23 mouse cellular contexts compared by ENCODE assay signal in genomic region chr15:80306146-80306545, GRCm38 (mm10). TPM values are rescaled to one million over a fixed set of nuclear protein-coding genes. Genes with fewer than 3 reads are reported as not detected.
DNase-seq lines count a peak whose midpoint lies in the region; ATAC-seq and TF ChIP-seq lines count a peak whose summit lies in the region.
"Had no signal": no experiment of that assay in that cellular context is flagged by ENCODE, and none has a peak within 500 bp of the region (broad histone marks: within the 10 kb centered on the region; RNA-seq: fewer than 3 reads in every experiment).

No protein-coding gene starts in this region.

- ATAC-seq in cerebellum, adult (ENCODE audit: insufficient number of reproducible peaks, low FRiP score, low TSS enrichment), result no peak
- ATAC-seq in intestine, embryonic 16.5 days, result 0 out of 2 replicates have a peak, but pooled peaks have one; percentile 50
- ATAC-seq in intestine, embryonic 15.5 days, result no peak
- ATAC-seq in lung, embryonic 14.5 days (ENCODE audit: insufficient read depth), result no peak
- no peak for ATAC-seq in lung, postnatal 0 days
- ATAC-seq in stomach, embryonic 15.5 days (ENCODE audit: insufficient read depth, low FRiP score, low read depth), result peak; percentile 47; the same call in 1 of the 2 replicates
- ATAC-seq in megakaryocyte, adult 5-6 weeks (ENCODE audit: poor library complexity, severe bottlenecking), result no peak
- ATAC-seq: forebrain, embryonic 15.5 days; hindbrain, postnatal 0 days had no signal

- no peaks in the 10 kb centered on the region for H3K4me1 ChIP-seq in intestine, embryonic 16.5 days (ENCODE audit: control insufficient read depth, insufficient read depth, low read length)
- H3K4me1 ChIP-seq in intestine, embryonic 15.5 days (replicated peaks), result no peaks in the 10 kb centered on the region
- no peaks in the 10 kb centered on the region for H3K4me1 ChIP-seq in lung, embryonic 14.5 days (ENCODE audit: insufficient read depth)
- no peaks in the 10 kb centered on the region for H3K4me1 ChIP-seq in lung, postnatal 0 days (ENCODE audit: insufficient read depth, low read depth, low read length)
- no peaks in the 10 kb centered on the region for H3K4me1 ChIP-seq in stomach, embryonic 15.5 days
- H3K4me1 ChIP-seq: embryonic facial prominence, embryonic 15.5 days; forebrain, embryonic 15.5 days had no signal

- TF ChIP-seq EP300 in lung, postnatal 0 days (IDR thresholded peaks at IDR 0.05), result no peak

- no peaks in the 10 kb centered on the region for H3K36me3 ChIP-seq in intestine, embryonic 16.5 days (ENCODE audit: control insufficient read depth, insufficient read depth, low read length)
- no peaks in the 10 kb centered on the region for H3K36me3 ChIP-seq in intestine, embryonic 15.5 days
- H3K36me3 ChIP-seq in lung, embryonic 14.5 days (ENCODE audit: insufficient read depth), result no peaks in the 10 kb centered on the region
- no peaks in the 10 kb centered on the region for H3K36me3 ChIP-seq in lung, postnatal 0 days (ENCODE audit: insufficient read depth, low read length)
- no peaks in the 10 kb centered on the region for H3K36me3 ChIP-seq in stomach, embryonic 15.5 days
- H3K36me3 ChIP-seq: embryonic facial prominence, embryonic 15.5 days; forebrain, embryonic 15.5 days; hindbrain, embryonic 13.5 days had no signal

- H3K9me3 ChIP-seq in intestine, embryonic 16.5 days (ENCODE audit: control insufficient read depth, low read length), result no peaks in the 10 kb centered on the region
- H3K9me3 ChIP-seq in intestine, embryonic 15.5 days, result no peaks in the 10 kb centered on the region
- H3K9me3 ChIP-seq in lung, embryonic 14.5 days (ENCODE audit: low read depth, low read length), result no peaks in the 10 kb centered on the region
- H3K9me3 ChIP-seq in lung, postnatal 0 days (ENCODE audit: low read length), result no peaks in the 10 kb centered on the region
- no peaks in the 10 kb centered on the region for H3K9me3 ChIP-seq in stomach, embryonic 15.5 days
- H3K9me3 ChIP-seq: embryonic facial prominence, embryonic 15.5 days; forebrain, embryonic 15.5 days; hindbrain, embryonic 13.5 days had no signal

- peak; percentile 77 for DNase-seq in cerebellum, adult 9-11 months
- DNase-seq in lung, embryonic 14.5 days, result peak; percentile 13
- no peak for DNase-seq in lung, postnatal 0 days (ENCODE audit: low spot score)
- DNase-seq: adrenal gland, adult 8-10 months; adrenal gland, postnatal 36 days; gastrocnemius, postnatal 36 days; heart, adult 11 months; heart, postnatal 14 days had no signal

- no peak overlapping the region for H3K27ac ChIP-seq in intestine, embryonic 16.5 days (ENCODE audit: low read length)
- no peak overlapping the region for H3K27ac ChIP-seq in intestine, embryonic 15.5 days
- no peak overlapping the region for H3K27ac ChIP-seq in lung, embryonic 14.5 days (ENCODE audit: low read depth)
- no peak overlapping the region for H3K27ac ChIP-seq in lung, postnatal 0 days (ENCODE audit: low read length)
- H3K27ac ChIP-seq in stomach, embryonic 15.5 days, result no peak overlapping the region
- H3K27ac ChIP-seq: embryonic facial prominence, embryonic 15.5 days; forebrain, embryonic 15.5 days; hindbrain, embryonic 13.5 days; hindbrain, postnatal 0 days had no signal

- no peak overlapping the region for H3K4me2 ChIP-seq in intestine, embryonic 16.5 days (ENCODE audit: low read depth, low read length)
- no peak overlapping the region for H3K4me2 ChIP-seq in intestine, embryonic 15.5 days (replicated peaks)
- H3K4me2 ChIP-seq in lung, embryonic 14.5 days, result no peak overlapping the region
- H3K4me2 ChIP-seq in lung, postnatal 0 days (replicated peaks; ENCODE audit: low read depth, low read length), result no peak overlapping the region
- H3K4me2 ChIP-seq in stomach, embryonic 15.5 days, result no peak overlapping the region
- H3K4me2 ChIP-seq: embryonic facial prominence, embryonic 15.5 days; forebrain, embryonic 15.5 days; hindbrain, embryonic 13.5 days had no signal

- H3K4me3 ChIP-seq in intestine, embryonic 16.5 days (ENCODE audit: low read length), result no peak overlapping the region
- no peak overlapping the region for H3K4me3 ChIP-seq in intestine, embryonic 15.5 days (replicated peaks)
- no peak overlapping the region for H3K4me3 ChIP-seq in lung, embryonic 14.5 days (ENCODE audit: low read depth, low read length)
- H3K4me3 ChIP-seq in lung, postnatal 0 days (ENCODE audit: low read depth, low read length), result no peak overlapping the region
- no peak overlapping the region for H3K4me3 ChIP-seq in stomach, embryonic 15.5 days (replicated peaks)
- H3K4me3 ChIP-seq: embryonic facial prominence, embryonic 15.5 days; erythroblast, embryonic 14.5 days; forebrain, embryonic 15.5 days; hindbrain, embryonic 13.5 days had no signal

- H3K27me3 ChIP-seq in intestine, embryonic 16.5 days (replicated peaks; ENCODE audit: control insufficient read depth, insufficient read depth, low read length), result no peaks in the 10 kb centered on the region
- H3K27me3 ChIP-seq in intestine, embryonic 15.5 days (replicated peaks), result no peaks in the 10 kb centered on the region
- H3K27me3 ChIP-seq in lung, embryonic 14.5 days (ENCODE audit: insufficient read depth, low read length), result no peaks in the 10 kb centered on the region
- no peaks in the 10 kb centered on the region for H3K27me3 ChIP-seq in lung, postnatal 0 days (replicated peaks; ENCODE audit: insufficient read depth, low read length)
- H3K27me3 ChIP-seq in stomach, embryonic 15.5 days (replicated peaks), result no peaks in the 10 kb centered on the region
- H3K27me3 ChIP-seq: forebrain, embryonic 15.5 days had no signal

- no peak for TF ChIP-seq CTCF in lung, embryonic 14.5 days (IDR thresholded peaks at IDR 0.05; ENCODE audit: low read depth)
- no peak for TF ChIP-seq CTCF in lung, postnatal 0 days (IDR thresholded peaks at IDR 0.05)

- H3K9ac ChIP-seq in intestine, embryonic 16.5 days (ENCODE audit: low read depth, low read length), result no peak overlapping the region
- H3K9ac ChIP-seq in intestine, embryonic 15.5 days, result no peak overlapping the region
- no peak overlapping the region for H3K9ac ChIP-seq in lung, embryonic 14.5 days
- no peak overlapping the region for H3K9ac ChIP-seq in lung, postnatal 0 days (replicated peaks; ENCODE audit: low read depth)
- no peak overlapping the region for H3K9ac ChIP-seq in stomach, embryonic 15.5 days
- H3K9ac ChIP-seq: embryonic facial prominence, embryonic 15.5 days; forebrain, embryonic 15.5 days; hindbrain, embryonic 13.5 days had no signal

- WGBS in intestine, embryonic 16.5 days, result 36% methylated on average over 8 of the region's 8 CpGs
- WGBS in intestine, embryonic 15.5 days, result 42% methylated on average over 8 of the region's 8 CpGs
- 31% methylated on average over 8 of the region's 8 CpGs for WGBS in lung, embryonic 14.5 days
- 43% methylated on average over 8 of the region's 8 CpGs for WGBS in lung, postnatal 0 days
- 47% methylated on average over 8 of the region's 8 CpGs for WGBS in stomach, embryonic 15.5 days

RNA-seq across cellular contexts. Expression of gene Cacna1i, which starts 19.1 kb away (rescaled TPM):
- polyA plus RNA-seq in intestine, embryonic 16.5 days (2015; fragmentation: Nextera tagmentation; extraction: Ambion mirVana), result 0.05 TPM in 1 of 2 replicates, not detected in the other
- polyA plus RNA-seq in intestine, embryonic 15.5 days (2015; fragmentation: Nextera tagmentation; extraction: Ambion mirVana), result not detected in 2 replicates
- polyA plus RNA-seq in lung, embryonic 14.5 days (2014; fragmentation: Nextera tagmentation; extraction: Ambion mirVana), result not detected in 2 replicates
- polyA plus RNA-seq in lung, postnatal 0 days (2015; fragmentation: Nextera tagmentation; extraction: Ambion mirVana), result not detected in 2 replicates
- polyA plus RNA-seq in stomach, embryonic 15.5 days (2015; fragmentation: Nextera tagmentation; extraction: Ambion mirVana), result 0.03 TPM in 2 replicates
- total RNA-seq in megakaryocyte, adult 5-6 weeks (2015), result 0.02 TPM in 1 of 2 replicates, not detected in the other
- not detected in 2 replicates for total RNA-seq in megakaryocyte, adult 5-6 weeks (2017)
- total RNA-seq: common myeloid progenitor, adult 5-6 weeks; hematopoietic stem cell, adult 5-6 weeks had no signal
- polyA plus RNA-seq: embryonic facial prominence, embryonic 11.5 days; erythroblast, embryonic 14.5 days; heart, embryonic 14.5 days; intestine, embryonic 14.5 days had no signal

RNA-seq across cellular contexts. Expression of gene Rps19bp1, which starts 42.0 kb away (rescaled TPM):
- 43.0 and 47.8 TPM in 2 replicates for polyA plus RNA-seq in intestine, embryonic 16.5 days (2015; fragmentation: Nextera tagmentation; extraction: Ambion mirVana)
- polyA plus RNA-seq in intestine, embryonic 15.5 days (2015; fragmentation: Nextera tagmentation; extraction: Ambion mirVana), result 55.4 and 56.0 TPM in 2 replicates
- polyA plus RNA-seq in lung, embryonic 14.5 days (2014; fragmentation: Nextera tagmentation; extraction: Ambion mirVana), result 56.4 and 61.0 TPM in 2 replicates
- 34.7 and 36.1 TPM in 2 replicates for polyA plus RNA-seq in lung, postnatal 0 days (2015; fragmentation: Nextera tagmentation; extraction: Ambion mirVana)
- 50.2 and 55.3 TPM in 2 replicates for polyA plus RNA-seq in stomach, embryonic 15.5 days (2015; fragmentation: Nextera tagmentation; extraction: Ambion mirVana)
- total RNA-seq in megakaryocyte, adult 5-6 weeks (2015), result 32.9 and 35.4 TPM in 2 replicates
- total RNA-seq in megakaryocyte, adult 5-6 weeks (2017), result 12.6 and 20.3 TPM in 2 replicates

RNA-seq across cellular contexts. Expression of gene Atf4, which starts 51.2 kb away (rescaled TPM):
- 141 and 160 TPM in 2 replicates for polyA plus RNA-seq in intestine, embryonic 16.5 days (2015; fragmentation: Nextera tagmentation; extraction: Ambion mirVana)
- polyA plus RNA-seq in intestine, embryonic 15.5 days (2015; fragmentation: Nextera tagmentation; extraction: Ambion mirVana), result 138 and 143 TPM in 2 replicates
- 115 and 136 TPM in 2 replicates for polyA plus RNA-seq in lung, embryonic 14.5 days (2014; fragmentation: Nextera tagmentation; extraction: Ambion mirVana)
- 113 and 115 TPM in 2 replicates for polyA plus RNA-seq in lung, postnatal 0 days (2015; fragmentation: Nextera tagmentation; extraction: Ambion mirVana)
- polyA plus RNA-seq in stomach, embryonic 15.5 days (2015; fragmentation: Nextera tagmentation; extraction: Ambion mirVana), result 132 and 133 TPM in 2 replicates
- 172 and 184 TPM in 2 replicates for total RNA-seq in megakaryocyte, adult 5-6 weeks (2015)
- total RNA-seq in megakaryocyte, adult 5-6 weeks (2017), result 253 and 263 TPM in 2 replicates

Comparison
In these comparisons a context has a peak if more than half of its experiments do, and no peak if none do; other contexts are left out.
1. ATAC-seq: peak in intestine, embryonic 16.5 days (single experiment) and stomach, embryonic 15.5 days (single experiment); none in cerebellum, adult (single experiment), intestine, embryonic 15.5 days (single experiment), lung, embryonic 14.5 days (single experiment), lung, postnatal 0 days (single experiment) and megakaryocyte, adult 5-6 weeks (single experiment).